Mouse (Mus musculus) spleen, adult 2 months (tissue): ENCODE measurements around the gene Mgl2.

Experiments
- CTCF ChIP-seq: fragments of 200-500 bp; IDR thresholded peaks from 2 replicates; pipeline ENCODE4 v1.5.1; 2011; ENCODE audit warnings: mild to moderate bottlenecking, inconsistent platforms; ENCODE audit not compliant: insufficient read depth, insufficient read length, insufficient replicate concordance; ENCODE audit errors: extremely low read depth
- POLR2A ChIP-seq: fragments of 200-500 bp; IDR thresholded peaks from 2 replicates; pipeline ENCODE4 v1.6.1; 2011; ENCODE audit warnings: low read depth, low read length, inconsistent platforms

DNA sequence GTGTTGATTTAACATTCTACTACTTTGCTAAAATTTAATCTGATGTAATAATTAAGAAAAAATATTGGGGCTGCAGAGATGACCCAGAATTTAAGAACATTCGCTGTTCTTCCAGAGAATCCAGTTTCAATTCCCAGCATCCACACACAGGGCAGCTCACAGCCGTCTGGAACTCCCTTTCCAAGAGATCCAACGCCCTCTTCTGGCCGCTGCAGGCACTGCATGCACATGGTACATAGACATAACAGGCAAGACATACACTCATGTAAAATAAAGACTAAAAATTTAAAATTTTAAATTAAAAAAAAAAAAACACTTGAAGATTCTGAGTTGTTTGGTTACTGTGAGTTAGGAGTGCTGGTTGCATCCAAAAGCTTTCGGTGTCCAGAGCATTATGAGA lies 42.2 kb downstream of the Mgl2 start:
- TF ChIP-seq CTCF (no peak), POLR2A (no peak)
